Comparison of ENCODE assay signal across 8 mouse cellular contexts in genomic region chr1:21460941-21461689, GRCm38 (mm10).
A peak's percentile ranks its signal among the peaks of the same experiment; 100 is the strongest.
DNase-seq lines count a peak whose midpoint lies in the region; ATAC-seq and TF ChIP-seq lines count a peak whose summit lies in the region.

No protein-coding gene starts in this region.

- no peak for TF ChIP-seq EP300 in heart, adult 2 months (IDR thresholded peaks at IDR 0.05; ENCODE audit: insufficient read depth, low read depth, low read length)

- no peaks in the 10 kb centered on the region for H3K9me3 ChIP-seq in heart, embryonic 10.5 days
- no peaks in the 10 kb centered on the region for H3K9me3 ChIP-seq in limb, embryonic 10.5 days (replicated peaks)
- H3K9me3 ChIP-seq in midbrain, postnatal 0 days (ENCODE audit: low read length): no peaks in the 10 kb centered on the region

- intact Hi-C loops in heart, adult 2 months (cut with DNase I): no loop called here

- peak overlapping the region; percentile 38 for H3K4me2 ChIP-seq in midbrain, postnatal 0 days (ENCODE audit: low read depth, low read length, poor library complexity, severe bottlenecking)

- no peaks in the 10 kb centered on the region for H3K4me1 ChIP-seq in heart, adult 2 months (ENCODE audit: control insufficient read depth, insufficient read depth, low read length)
- H3K4me1 ChIP-seq in heart, embryonic 10.5 days: peaks cover 14% of the 10 kb centered on the region
- no peaks in the 10 kb centered on the region for H3K4me1 ChIP-seq in kidney, adult 2 months (ENCODE audit: control insufficient read depth, insufficient read depth, low read length)
- no peaks in the 10 kb centered on the region for H3K4me1 ChIP-seq in limb, embryonic 10.5 days
- no peaks in the 10 kb centered on the region for H3K4me1 ChIP-seq in midbrain, postnatal 0 days (ENCODE audit: insufficient read depth, low read length)

- H3K79me2 ChIP-seq in heart, adult 2 months (replicated peaks; ENCODE audit: control insufficient read depth, insufficient read depth, low read length): no peaks in the 10 kb centered on the region

- TF ChIP-seq POLR2A in heart, adult 2 months (IDR thresholded peaks at IDR 0.05; ENCODE audit: insufficient read depth, low read depth, low read length): no peak
- TF ChIP-seq POLR2A in kidney, adult 2 months (IDR thresholded peaks at IDR 0.05; ENCODE audit: low read depth, low read length): no peak

- 71% methylated on average over 18 of the region's 18 CpGs for WGBS in heart, adult 2 months
- 68% methylated on average over 18 of the region's 18 CpGs for WGBS in heart, embryonic 10.5 days
- WGBS in kidney, adult 2 months: 67% methylated on average over 18 of the region's 18 CpGs
- 63% methylated on average over 18 of the region's 18 CpGs for WGBS in limb, embryonic 10.5 days
- WGBS in midbrain, postnatal 0 days: 43% methylated on average over 18 of the region's 18 CpGs

- peak; percentile 75 for TF ChIP-seq CTCF in heart, adult 2 months (IDR thresholded peaks at IDR 0.05)
- peak; percentile 64 for TF ChIP-seq CTCF in kidney, adult 2 months (conservative IDR thresholded peaks at IDR 0.05; ENCODE audit: insufficient read depth, insufficient read length, low read depth, low read length)
- TF ChIP-seq CTCF in midbrain, postnatal 0 days (IDR thresholded peaks at IDR 0.05): peak; percentile 87

- no peaks in the 10 kb centered on the region for H3K27me3 ChIP-seq in heart, adult 2 months (ENCODE audit: control insufficient read depth, insufficient read depth, low read length)
- no peaks in the 10 kb centered on the region for H3K27me3 ChIP-seq in heart, embryonic 10.5 days (ENCODE audit: insufficient read depth, poor library complexity, severe bottlenecking)
- no peaks in the 10 kb centered on the region for H3K27me3 ChIP-seq in kidney, adult 2 months (replicated peaks; ENCODE audit: control insufficient read depth, insufficient read depth, low read length)
- no peaks in the 10 kb centered on the region for H3K27me3 ChIP-seq in limb, embryonic 10.5 days (ENCODE audit: low read depth, poor library complexity, severe bottlenecking)
- H3K27me3 ChIP-seq in midbrain, postnatal 0 days (ENCODE audit: insufficient read depth, low read length): no peaks in the 10 kb centered on the region

- H3K9ac ChIP-seq in heart, adult 2 months (ENCODE audit: low read depth, low read length): no peak overlapping the region
- no peak overlapping the region for H3K9ac ChIP-seq in midbrain, postnatal 0 days (replicated peaks; ENCODE audit: low read length, poor library complexity, severe bottlenecking)

- ATAC-seq in midbrain, postnatal 0 days (ENCODE audit: low FRiP score): peak; percentile 86

- no peaks in the 10 kb centered on the region for H3K36me3 ChIP-seq in heart, adult 2 months (ENCODE audit: control insufficient read depth, insufficient read depth, low read length)
- no peaks in the 10 kb centered on the region; the same call in 1 of the 2 replicates for H3K36me3 ChIP-seq in heart, embryonic 10.5 days
- H3K36me3 ChIP-seq in kidney, adult 2 months (ENCODE audit: control insufficient read depth, insufficient read depth, low read length): no peaks in the 10 kb centered on the region
- no peaks in the 10 kb centered on the region for H3K36me3 ChIP-seq in limb, embryonic 10.5 days
- no peaks in the 10 kb centered on the region for H3K36me3 ChIP-seq in midbrain, postnatal 0 days (ENCODE audit: insufficient read depth, low read length)

- H3K4me3 ChIP-seq in heart, adult 2 months: no peak overlapping the region
- H3K4me3 ChIP-seq in heart, embryonic 10.5 days: no peak overlapping the region
- no peak overlapping the region for H3K4me3 ChIP-seq in kidney, adult 2 months (ENCODE audit: insufficient read depth, low read depth, low read length)
- no peak overlapping the region for H3K4me3 ChIP-seq in limb, embryonic 10.5 days
- no peak overlapping the region for H3K4me3 ChIP-seq in midbrain, postnatal 0 days (ENCODE audit: low read depth, low read length)

- DNase-seq in heart, adult 2 months: peak; percentile 22 to 28
- DNase-seq in heart, embryonic 10.5 days (ENCODE audit: low spot score): no peak
- DNase-seq in cerebellum, postnatal 10 days: peak; percentile 90 to 93
- DNase-seq in frontal cortex, postnatal 14 days (ENCODE audit: low spot score in 2 of 2): peak; percentile 42 to 47
- DNase-seq in kidney, adult 2 months: peak; percentile 44
- DNase-seq in limb, embryonic 10.5 days (ENCODE audit: low spot score): peak; percentile 79
- peak; percentile 88 for DNase-seq in midbrain, postnatal 0 days (ENCODE audit: low spot score)
- DNase-seq in spleen, postnatal 4 days (ENCODE audit: low spot score in 2 of 2): peak; percentile 49 to 78

- no peak overlapping the region for H3K27ac ChIP-seq in heart, adult 2 months
- H3K27ac ChIP-seq in heart, embryonic 10.5 days: no peak overlapping the region
- no peak overlapping the region for H3K27ac ChIP-seq in kidney, adult 2 months (ENCODE audit: insufficient read depth, low read depth, low read length)
- no peak overlapping the region for H3K27ac ChIP-seq in limb, embryonic 10.5 days
- no peak overlapping the region for H3K27ac ChIP-seq in midbrain, postnatal 0 days (ENCODE audit: low read depth, low read length)
